Mouse (Mus musculus) erythroblast, embryonic 14.5 days (primary cell): Measurements from ENCODE around the gene Tmem81.

Source experiments
- GATA1 ChIP-seq: IDR thresholded peaks from 2 replicates; pipeline ENCODE4 v1.6.1; 2012; ENCODE audit warnings: low read length, inconsistent platforms, mixed read lengths
- TAL1 ChIP-seq: IDR thresholded peaks from 3 replicates; pipeline ENCODE4 v1.6.1; 2012; ENCODE audit warnings: low read length, inconsistent platforms, mixed read lengths

GRCm38 (mm10) chr1:132474496-132474895 is 31.5 kb upstream of the Tmem81 start:
- no peak for TF ChIP-seq GATA1
- no peak for TF ChIP-seq TAL1
